Mouse (Mus musculus) kidney, postnatal 0 days (tissue): ENCODE results near the gene Rpl26. TPM values are rescaled to one million over a fixed set of nuclear protein-coding genes. Genes with fewer than 3 reads are reported as not detected.

ENCODE experiments used
- ATAC-seq: fragments of 200-750 bp; cut with Nextera tagmentation; replicated peaks from 2 replicates; pipeline ENCODE4 v1.8.0; 2017; ENCODE audit warnings: low read depth, moderate number of reproducible peaks, moderate TSS enrichment, moderate library complexity; ENCODE audit not compliant: low FRiP score
- DNase-seq: peaks from one replicate; pipeline ENCODE4 v3.0.0-alpha.2; 2016; ENCODE audit warnings: low spot score
- H3K27ac ChIP-seq: fragments of 300-500 bp; sonication (generic); 2 replicates; pipeline ENCODE4 v1.5.1; 2014; ENCODE audit warnings: mild to moderate bottlenecking
- H3K27me3 ChIP-seq: fragments of 300-500 bp; sonication (generic); 2 replicates; pipeline ENCODE4 v1.6.1; 2014; ENCODE audit warnings: low read length, mixed read lengths; ENCODE audit not compliant: insufficient read depth
- H3K36me3 ChIP-seq: fragments of 300-500 bp; sonication (generic); 2 replicates; pipeline ENCODE4 v1.6.1; 2014; ENCODE audit warnings: low read length, mixed read lengths; ENCODE audit not compliant: insufficient read depth
- H3K4me1 ChIP-seq: fragments of 300-500 bp; sonication (generic); replicated peaks from 2 replicates; pipeline ENCODE4 v1.6.1; 2014; ENCODE audit warnings: antibody characterized with exemption, low read length, mixed read lengths; ENCODE audit not compliant: insufficient read depth
- H3K4me2 ChIP-seq: fragments of 300-500 bp; sonication (generic); 2 replicates; pipeline ENCODE4 v1.6.1; 2014; ENCODE audit warnings: mild to moderate bottlenecking, low read length, moderate library complexity, mixed read lengths
- H3K4me3 ChIP-seq: fragments of 300-500 bp; sonication (generic); replicated peaks from 2 replicates; pipeline ENCODE4 v1.5.1; 2014; ENCODE audit warnings: low read depth, low read length
- H3K9ac ChIP-seq: fragments of 300-500 bp; sonication (generic); 2 replicates; pipeline ENCODE4 v1.6.1; 2014; ENCODE audit warnings: low read depth, low read length
- H3K9me3 ChIP-seq: fragments of 300-500 bp; sonication (generic); replicated peaks from 2 replicates; pipeline ENCODE4 v1.6.1; 2016; ENCODE audit warnings: low read length, inconsistent platforms, mixed read lengths
- CTCF ChIP-seq: IDR thresholded peaks from 2 replicates; pipeline ENCODE4 v1.5.1; 2016; ENCODE audit warnings: antibody characterized with exemption, low read depth, mild to moderate bottlenecking, moderate library complexity
- WGBS: fragments of 180-500 bp; shearing (Covaris S2); extraction: QIAGEN DNeasy Blood & Tissue Kit; methylation state at CpG from one replicate; pipeline ENCODE4 v1.1.7; 2014; 5-methylcytosine and 5-hydroxymethylcytosine counted together
- polyA plus RNA-seq: library from polyadenylated mRNA; unstranded; fragments of >200 nt; fragmentation: Nextera tagmentation; extraction: Ambion mirVana; gene quantifications from 2 replicates; pipeline ENCODE4 v1.2.1, GENCODE M21; 2015

Rpl26 gene
- polyA plus RNA-seq, 1 experiment from 2014 or later: 1,312 TPM

- ATAC-seq: no peak
- TF ChIP-seq CTCF: no peak
- Histone ChIP-seq H3K27ac (no peak overlapping the region), H3K9ac (no peak overlapping the region), H3K36me3 (no peaks in the 10 kb centered on the region), H3K4me3 (0 out of 2 replicates have a peak overlapping the region, but pooled peaks have one; percentile 2), H3K9me3 (no peaks in the 10 kb centered on the region), H3K4me1 (peaks cover 7% of the 10 kb centered on the region; the same call in 1 of the 2 replicates), H3K27me3 (no peaks in the 10 kb centered on the region), H3K4me2 (peak overlapping the region; percentile 40)
- peak; percentile 31 for DNase-seq
- WGBS: 17% methylated on average over 12 of the region's 12 CpGs
These were observed 46.2 kb downstream of the Rpl26 start for GRCm38 (mm10) chr11:68947542-68947993.

GRCm38 (mm10) chr11:68953903-68954302, 52.5 kb downstream of the Rpl26 start:
- TF ChIP-seq CTCF: no peak
- peak overlapping the region; percentile 65 for H3K4me2 ChIP-seq
- peak overlapping the region; percentile 34 for H3K4me3 ChIP-seq
- ATAC-seq: no peak
- H3K27ac ChIP-seq: no peak overlapping the region
- peak overlapping the region; percentile 55 for H3K9ac ChIP-seq
- 0 out of 2 replicates have a peak, but pooled peaks cover 6% of the 10 kb centered on the region for H3K27me3 ChIP-seq
- no peaks in the 10 kb centered on the region for H3K36me3 ChIP-seq
- H3K9me3 ChIP-seq: no peaks in the 10 kb centered on the region
- 17% methylated on average over 13 of the region's 13 CpGs for WGBS
- peaks cover 8% of the 10 kb centered on the region; the same call in 1 of the 2 replicates for H3K4me1 ChIP-seq
- DNase-seq: no peak

- no peak for TF ChIP-seq CTCF
- peak overlapping the region; percentile 65 for H3K4me2 ChIP-seq
- peak overlapping the region; percentile 55 for H3K9ac ChIP-seq
- 0 out of 2 replicates have a peak, but pooled peaks cover 6% of the 10 kb centered on the region for H3K27me3 ChIP-seq
- DNase-seq (no peak), ATAC-seq (no peak)
- peaks cover 8% of the 10 kb centered on the region; the same call in 1 of the 2 replicates for H3K4me1 ChIP-seq
- WGBS: 3% methylated on average over 17 of the region's 17 CpGs
- H3K36me3 ChIP-seq: no peaks in the 10 kb centered on the region
- H3K9me3 ChIP-seq: no peaks in the 10 kb centered on the region
- H3K27ac ChIP-seq: no peak overlapping the region
- peak overlapping the region; percentile 34 for H3K4me3 ChIP-seq
These were observed 53.0 kb downstream of the Rpl26 start for GRCm38 (mm10) chr11:68954408-68954807.

- Histone ChIP-seq H3K4me1 (peaks cover 8% of the 10 kb centered on the region; the same call in 1 of the 2 replicates), H3K27me3 (0 out of 2 replicates have a peak, but pooled peaks cover 6% of the 10 kb centered on the region), H3K27ac (no peak overlapping the region), H3K36me3 (no peaks in the 10 kb centered on the region), H3K9me3 (no peaks in the 10 kb centered on the region), H3K4me3 (peak overlapping the region; percentile 34), H3K4me2 (peak overlapping the region; percentile 65), H3K9ac (no peak overlapping the region; the same call in 1 of the 2 replicates)
- 63% methylated on average over 5 of the region's 5 CpGs for WGBS
- ATAC-seq: 0 out of 2 replicates have a peak, but pooled peaks have one; percentile 34
- no peak for TF ChIP-seq CTCF
- DNase-seq: no peak
These were observed 54.1 kb downstream of the Rpl26 start for GRCm38 (mm10) chr11:68955473-68955872.

GRCm38 (mm10) chr11:68956107-68956506, 54.7 kb downstream of the Rpl26 start:
- 16% methylated on average over 3 of the region's 3 CpGs for WGBS
- no peak for TF ChIP-seq CTCF
- peak overlapping the region; percentile 26 for H3K4me3 ChIP-seq
- no peaks in the 10 kb centered on the region for H3K36me3 ChIP-seq
- ATAC-seq (no peak), DNase-seq (peak; percentile 57)
- H3K9ac ChIP-seq: peak overlapping the region; percentile 32; the same call in 1 of the 2 replicates
- H3K27ac ChIP-seq: peak overlapping the region; percentile 21
- H3K4me1 ChIP-seq: peaks cover 8% of the 10 kb centered on the region; the same call in 1 of the 2 replicates
- 0 out of 2 replicates have a peak, but pooled peaks cover 6% of the 10 kb centered on the region for H3K27me3 ChIP-seq
- peak overlapping the region; percentile 65 for H3K4me2 ChIP-seq
- H3K9me3 ChIP-seq: no peaks in the 10 kb centered on the region

Other genes starting within 250 kb of the Rpl26 start
- 83.8 and 93.9 TPM in 2 replicates for gene Myh10, start 210.0 kb upstream of the Rpl26 start, polyA plus RNA-seq
- gene Ndel1, start 29.7 kb upstream of the Rpl26 start, polyA plus RNA-seq: 86.1 and 90.9 TPM in 2 replicates
- 0.13 and 0.17 TPM in 2 replicates for gene Rnf222, start 13.0 kb upstream of the Rpl26 start, polyA plus RNA-seq
- gene Odf4, start 25.5 kb downstream of the Rpl26 start, polyA plus RNA-seq: 0.29 TPM in 1 of 2 replicates, not detected in the other
- gene Arhgef15, start 55.9 kb downstream of the Rpl26 start, polyA plus RNA-seq: 8.9 and 11.3 TPM in 2 replicates
- gene Slc25a35, start 66.5 kb downstream of the Rpl26 start, polyA plus RNA-seq: 11.1 and 11.5 TPM in 2 replicates
- 55.6 and 58.3 TPM in 2 replicates for gene Rangrf, start 73.6 kb downstream of the Rpl26 start, polyA plus RNA-seq
- gene Pfas, start 106.9 kb downstream of the Rpl26 start, polyA plus RNA-seq: 20.9 and 23.3 TPM in 2 replicates
- gene Ctc1, start 114.3 kb downstream of the Rpl26 start, polyA plus RNA-seq: 27.6 and 27.7 TPM in 2 replicates
- 49.3 and 61.1 TPM in 2 replicates for gene Aurkb, start 144.1 kb downstream of the Rpl26 start, polyA plus RNA-seq
- gene Borcs6, start 158.1 kb downstream of the Rpl26 start, polyA plus RNA-seq: 11.9 and 13.3 TPM in 2 replicates
- gene Tmem107, start 169.2 kb downstream of the Rpl26 start, polyA plus RNA-seq: 60.8 and 61.3 TPM in 2 replicates
- 66.7 and 67.7 TPM in 2 replicates for gene Vamp2, start 186.9 kb downstream of the Rpl26 start, polyA plus RNA-seq
- 7.4 and 9.9 TPM in 2 replicates for gene Per1, start 193.6 kb downstream of the Rpl26 start, polyA plus RNA-seq
- 0.42 and 0.50 TPM in 2 replicates for gene Hes7, start 218.8 kb downstream of the Rpl26 start, polyA plus RNA-seq
- gene 9130213A22Rik, start 221.0 kb downstream of the Rpl26 start, polyA plus RNA-seq: 0.25 and 0.31 TPM in 2 replicates
- 0.54 and 0.69 TPM in 2 replicates for gene Aloxe3, start 224.3 kb downstream of the Rpl26 start, polyA plus RNA-seq